In genomic region chr5:28892703-28893249, GRCm38 (mm10) we compare ENCODE assay signal across 16 mouse cellular contexts.
DNase-seq lines count a peak whose midpoint lies in the region; ATAC-seq lines count a peak whose summit lies in the region.
"Had no signal": no experiment of that assay in that cellular context is flagged by ENCODE, and none has a peak within 500 bp of the region (broad histone marks: within the 10 kb centered on the region; RNA-seq: fewer than 3 reads in every experiment).

No protein-coding gene starts in this region.

- H3K4me3 ChIP-seq in neural tube, embryonic 12.5 days, result no peak overlapping the region
- H3K4me3 ChIP-seq in neural tube, embryonic 15.5 days (replicated peaks), result no peak overlapping the region
- H3K4me3 ChIP-seq in forebrain, embryonic 15.5 days, result no peak overlapping the region
- no peak overlapping the region for H3K4me3 ChIP-seq in midbrain, embryonic 12.5 days
- H3K4me3 ChIP-seq: limb, embryonic 15.5 days had no signal

- ATAC-seq in neural tube, embryonic 12.5 days (ENCODE audit: low FRiP score, low read depth), result peak; percentile 79
- no peak for ATAC-seq in neural tube, embryonic 15.5 days (ENCODE audit: low FRiP score)
- peak; percentile 64 for ATAC-seq in forebrain, embryonic 15.5 days (replicated peaks)
- peak; percentile 82 for ATAC-seq in midbrain, embryonic 12.5 days (ENCODE audit: low FRiP score, low read depth)
- ATAC-seq: activated CD4-positive, CD25-positive, alpha-beta regulatory T cell, adult 4 months; Patski had no signal

- no peak overlapping the region for H3K9ac ChIP-seq in neural tube, embryonic 12.5 days
- H3K9ac ChIP-seq in neural tube, embryonic 15.5 days (replicated peaks), result no peak overlapping the region
- no peak overlapping the region for H3K9ac ChIP-seq in forebrain, embryonic 15.5 days (replicated peaks)
- no peak overlapping the region for H3K9ac ChIP-seq in midbrain, embryonic 12.5 days (replicated peaks)
- H3K9ac ChIP-seq: limb, embryonic 15.5 days had no signal

- WGBS in neural tube, embryonic 12.5 days, result 28% methylated on average over 10 of the region's 10 CpGs
- WGBS in neural tube, embryonic 15.5 days, result 20% methylated on average over 10 of the region's 10 CpGs
- WGBS in forebrain, embryonic 15.5 days, result 41% methylated on average over 10 of the region's 10 CpGs
- WGBS in midbrain, embryonic 12.5 days, result 35% methylated on average over 10 of the region's 10 CpGs

- H3K4me1 ChIP-seq in neural tube, embryonic 12.5 days, result peaks cover 4% of the 10 kb centered on the region; the same call in 1 of the 2 replicates
- peaks cover 5% of the 10 kb centered on the region; the same call in 1 of the 2 replicates for H3K4me1 ChIP-seq in neural tube, embryonic 15.5 days
- H3K4me1 ChIP-seq in forebrain, embryonic 15.5 days, result peaks cover 3% of the 10 kb centered on the region; the same call in 1 of the 2 replicates
- H3K4me1 ChIP-seq in midbrain, embryonic 12.5 days, result peaks cover 10% of the 10 kb centered on the region
- H3K4me1 ChIP-seq: limb, embryonic 15.5 days had no signal

- no peak overlapping the region for H3K4me2 ChIP-seq in neural tube, embryonic 12.5 days (replicated peaks)
- no peak overlapping the region for H3K4me2 ChIP-seq in neural tube, embryonic 15.5 days
- no peak overlapping the region for H3K4me2 ChIP-seq in forebrain, embryonic 15.5 days (replicated peaks)
- no peak overlapping the region; the same call in 1 of the 2 replicates for H3K4me2 ChIP-seq in midbrain, embryonic 12.5 days (replicated peaks)
- H3K4me2 ChIP-seq: limb, embryonic 15.5 days had no signal

- H3K36me3 ChIP-seq in neural tube, embryonic 12.5 days, result no peaks in the 10 kb centered on the region
- H3K36me3 ChIP-seq in neural tube, embryonic 15.5 days, result no peaks in the 10 kb centered on the region
- no peaks in the 10 kb centered on the region for H3K36me3 ChIP-seq in forebrain, embryonic 15.5 days
- H3K36me3 ChIP-seq in midbrain, embryonic 12.5 days, result no peaks in the 10 kb centered on the region
- H3K36me3 ChIP-seq: limb, embryonic 15.5 days had no signal

- H3K9me3 ChIP-seq in neural tube, embryonic 12.5 days, result no peaks in the 10 kb centered on the region
- no peaks in the 10 kb centered on the region for H3K9me3 ChIP-seq in neural tube, embryonic 15.5 days (replicated peaks)
- H3K9me3 ChIP-seq in forebrain, embryonic 15.5 days, result no peaks in the 10 kb centered on the region
- H3K9me3 ChIP-seq in midbrain, embryonic 12.5 days, result no peaks in the 10 kb centered on the region
- H3K9me3 ChIP-seq: limb, embryonic 15.5 days had no signal

- peak; percentile 16 for DNase-seq in retina, postnatal 1 day
- no peak for DNase-seq in embryo, embryonic 10 days (ENCODE audit: low spot score)
- no peak for DNase-seq in embryo, embryonic 10.5 days (ENCODE audit: low spot score)
- DNase-seq: adrenal gland, postnatal 14 days; cerebellum, adult 2 months; embryo, embryonic 11 days; gastrocnemius, postnatal 25 days; layer of hippocampus, postnatal 36 days; thymus, postnatal 25 days had no signal

- no peak overlapping the region for H3K27ac ChIP-seq in neural tube, embryonic 12.5 days
- H3K27ac ChIP-seq in neural tube, embryonic 15.5 days (replicated peaks), result no peak overlapping the region
- H3K27ac ChIP-seq in forebrain, embryonic 15.5 days (replicated peaks), result no peak overlapping the region
- H3K27ac ChIP-seq in midbrain, embryonic 12.5 days (replicated peaks), result no peak overlapping the region; the same call in 1 of the 2 replicates
- H3K27ac ChIP-seq: limb, embryonic 15.5 days had no signal

- H3K27me3 ChIP-seq in neural tube, embryonic 12.5 days (replicated peaks), result no peaks in the 10 kb centered on the region
- no peaks in the 10 kb centered on the region for H3K27me3 ChIP-seq in neural tube, embryonic 15.5 days (replicated peaks)
- no peaks in the 10 kb centered on the region for H3K27me3 ChIP-seq in forebrain, embryonic 15.5 days
- H3K27me3 ChIP-seq in midbrain, embryonic 12.5 days, result no peaks in the 10 kb centered on the region
- H3K27me3 ChIP-seq: limb, embryonic 15.5 days had no signal
